Mouse (Mus musculus) lung, adult 2 months (tissue): Measurements from ENCODE around the gene Tenm4. TPM values are rescaled to one million over a fixed set of nuclear protein-coding genes. Genes with fewer than 3 reads are reported as not detected.

ENCODE experiments used
- DNase-seq: peaks from one replicate; pipeline ENCODE4 v3.0.0; 2022
- H3K4me1 ChIP-seq: fragments of 200-500 bp; 2 replicates; pipeline ENCODE4 v1.6.1; 2011; ENCODE audit warnings: low read length; ENCODE audit not compliant: control insufficient read depth, insufficient read depth
- H3K4me3 ChIP-seq: fragments of 200-500 bp; replicated peaks from 2 replicates; pipeline ENCODE3; 2011; ENCODE audit warnings: low read depth, mild to moderate bottlenecking, control low read depth, low read length; ENCODE audit errors: extremely low read depth
- CTCF ChIP-seq: fragments of 200-500 bp; IDR thresholded peaks from 2 replicates; pipeline ENCODE4 v1.5.1; 2011; ENCODE audit warnings: mild to moderate bottlenecking, low read length, control low read depth; ENCODE audit not compliant: insufficient read depth
- POLR2A ChIP-seq: fragments of 200-500 bp; IDR thresholded peaks from 2 replicates; pipeline ENCODE4 v1.6.1; 2011; ENCODE audit warnings: low read depth, mild to moderate bottlenecking, control low read depth, low read length, borderline replicate concordance; ENCODE audit errors: extremely low read depth
- WGBS: fragments of 180-500 bp; shearing (Covaris S2); methylation state at CpG from one replicate; pipeline ENCODE4 v1.1.7; 2018; 5-methylcytosine and 5-hydroxymethylcytosine counted together
- polyA plus RNA-seq: library from polyadenylated mRNA; depleted of rRNA; stranded (reverse); fragments of >200 nt; gene quantifications from 2 replicates; pipeline ENCODE4 v1.2.3, GENCODE M21; 2012

Gene Tenm4
- polyA plus RNA-seq, 1 experiment = 0.98 TPM

DNA sequence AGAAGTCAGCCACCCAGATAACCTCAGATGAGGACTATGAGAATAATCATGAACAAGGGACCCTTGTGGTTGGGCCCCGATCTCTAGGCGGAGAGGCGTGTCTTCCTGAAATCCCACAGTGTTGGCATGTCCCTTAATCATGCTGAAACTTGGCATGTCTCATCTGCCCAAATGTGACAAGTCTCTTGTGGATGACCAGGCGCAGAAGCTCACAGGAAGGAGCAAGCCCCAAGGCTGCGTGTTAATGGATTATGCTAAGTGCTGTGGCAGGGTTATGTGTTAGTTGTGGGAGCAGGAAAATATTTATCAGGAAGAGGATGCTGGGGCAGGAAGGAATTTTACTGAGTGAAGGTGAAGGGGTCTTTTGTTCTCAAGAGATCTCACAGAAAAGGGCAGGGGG lies 642.0 kb downstream of the Tenm4 start:
- no peak for TF ChIP-seq POLR2A
- no peak for TF ChIP-seq CTCF
- WGBS = 61% methylated on average over 5 of the region's 5 CpGs
- no peaks in the 10 kb centered on the region for H3K4me1 ChIP-seq
- no peak for DNase-seq
- H3K4me3 ChIP-seq = no peak overlapping the region

DNA sequence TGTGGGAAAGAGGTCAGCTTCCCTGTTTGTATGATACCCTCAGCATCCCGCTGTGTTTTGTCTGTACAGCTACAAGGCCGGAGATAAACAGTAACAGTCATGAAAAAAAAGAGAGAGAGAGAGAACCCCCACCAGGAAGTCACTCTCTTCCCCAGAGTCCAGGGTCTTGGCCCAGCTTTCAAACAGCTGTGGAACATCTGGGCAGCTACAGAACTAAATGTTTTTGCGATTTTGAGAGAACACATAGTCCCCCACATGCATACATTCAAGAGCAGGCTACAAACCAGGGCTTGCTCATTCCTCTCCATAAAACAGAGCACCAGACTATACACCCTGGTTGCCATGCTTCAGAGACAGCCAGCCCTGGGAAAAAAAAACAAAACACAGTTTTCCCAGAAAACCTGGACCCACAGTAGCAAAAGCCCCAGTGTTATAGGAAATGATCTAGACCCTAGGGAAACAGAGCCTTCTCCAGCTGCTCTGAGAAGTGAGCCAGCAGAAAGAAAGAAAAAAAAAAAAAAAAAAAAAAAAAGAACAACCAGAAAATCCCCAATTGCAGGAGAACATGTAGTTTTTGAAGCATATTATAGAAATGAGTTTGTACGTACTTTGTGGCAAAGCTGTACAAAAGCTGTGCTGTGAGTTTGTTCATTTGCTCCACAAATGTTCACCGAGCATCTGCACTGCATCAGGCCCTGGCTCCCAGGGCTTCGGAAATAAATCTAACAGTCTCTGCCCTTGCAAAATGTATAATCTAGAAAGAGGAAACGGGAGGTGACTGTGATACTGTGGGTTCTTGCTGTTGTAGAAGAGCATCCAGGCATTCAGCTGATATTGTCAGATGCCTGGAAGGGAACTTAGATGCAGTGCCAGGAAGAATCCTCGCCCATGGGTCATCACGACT lies 642.7 kb downstream of the Tenm4 start:
- no peaks in the 10 kb centered on the region for H3K4me1 ChIP-seq
- H3K4me3 ChIP-seq = no peak overlapping the region
- 64% methylated on average over 9 of the region's 9 CpGs for WGBS
- DNase-seq = no peak
- no peak for TF ChIP-seq POLR2A
- TF ChIP-seq CTCF = no peak

DNA sequence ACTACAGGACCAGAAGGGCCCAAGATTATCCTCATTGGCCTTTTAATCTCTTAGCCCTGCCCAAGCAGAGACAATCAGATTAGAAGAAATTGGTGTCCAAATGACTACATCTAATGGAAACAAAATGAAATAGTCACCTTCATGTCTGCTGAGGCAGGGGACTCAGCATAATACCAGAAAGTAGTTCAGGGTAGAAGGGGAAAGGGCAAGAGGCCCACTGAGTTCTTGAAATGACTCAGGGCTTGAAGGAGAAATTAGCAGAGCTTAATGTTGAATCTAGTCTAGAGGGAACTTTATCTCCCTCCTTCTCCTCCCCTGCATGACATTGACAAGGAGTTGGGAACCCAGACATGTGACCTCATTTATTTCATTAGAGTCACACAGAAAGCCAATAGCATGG lies 643.5 kb downstream of the Tenm4 start:
- H3K4me3 ChIP-seq = no peak overlapping the region
- no peak for DNase-seq
- TF ChIP-seq CTCF = no peak
- no peak for TF ChIP-seq POLR2A

DNA sequence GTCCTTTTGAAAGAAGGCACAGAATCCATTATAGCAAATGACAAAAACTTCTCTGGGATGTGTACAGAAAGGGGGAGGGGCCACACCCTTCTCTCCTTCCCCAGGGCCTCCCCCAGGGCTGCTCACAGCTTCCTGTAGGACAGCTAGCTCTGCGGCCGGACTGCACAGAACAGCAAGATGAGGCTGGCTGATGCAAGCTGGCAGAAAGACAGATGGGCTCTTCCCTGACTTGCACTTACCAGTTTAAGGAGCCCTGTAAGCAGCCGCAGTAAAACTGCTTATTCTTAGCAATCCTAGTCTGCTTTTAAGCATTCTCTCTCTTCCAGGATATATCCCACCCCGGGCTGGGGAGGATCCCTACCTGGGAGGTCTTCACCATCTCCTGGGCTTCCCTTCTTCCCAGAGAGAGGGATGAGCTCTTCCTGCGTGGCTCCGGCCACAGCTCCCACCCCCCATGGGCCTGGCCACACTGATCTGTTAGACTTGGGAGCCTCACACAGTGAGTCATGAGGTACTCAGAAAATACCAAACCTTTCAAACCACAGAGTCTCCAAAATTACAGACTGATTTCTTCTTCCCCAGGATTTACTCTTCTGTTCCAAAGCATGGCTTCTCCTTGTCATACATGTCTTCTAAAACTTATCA lies 646.1 kb downstream of the Tenm4 start:
- Histone ChIP-seq H3K4me1 (no peaks in the 10 kb centered on the region), H3K4me3 (no peak overlapping the region)
- no peak for DNase-seq
- TF ChIP-seq POLR2A = no peak
- no peak for TF ChIP-seq CTCF
- 31% methylated on average over 6 of the region's 6 CpGs for WGBS

More for the DNA sequence above, 643.5 kb downstream of the Tenm4 start:
- no peaks in the 10 kb centered on the region for H3K4me1 ChIP-seq

DNA sequence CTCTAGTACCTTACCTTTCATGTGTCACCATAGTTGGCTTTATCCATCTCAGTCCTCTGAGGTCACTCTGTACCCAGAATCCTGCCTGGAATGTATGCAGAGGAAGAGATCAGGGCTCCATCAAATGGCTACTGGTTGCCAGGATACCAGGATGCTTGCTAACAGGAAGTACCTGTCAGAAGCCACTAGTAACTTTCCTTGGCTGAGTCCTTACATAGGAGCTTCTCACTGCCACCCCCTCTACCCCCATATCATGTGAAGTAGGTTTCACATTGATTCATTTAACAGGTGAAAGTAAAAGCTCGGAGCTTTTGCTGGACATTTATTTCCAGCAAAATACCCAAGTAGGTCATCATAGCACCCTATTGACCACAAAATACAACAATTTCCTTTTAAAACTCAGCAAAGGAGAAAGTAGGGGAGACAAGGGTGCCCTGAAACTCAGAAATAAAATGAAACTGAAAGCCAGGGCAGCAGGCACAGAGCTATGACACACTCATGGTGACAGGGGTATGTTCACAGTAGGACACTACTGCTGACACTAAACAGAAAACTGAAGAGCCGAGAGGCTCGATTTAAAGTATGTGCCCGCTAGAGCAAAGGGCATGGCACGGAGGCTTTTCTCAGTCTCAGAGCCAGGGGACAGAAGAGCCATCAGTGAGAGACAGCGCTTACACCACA lies 647.3 kb downstream of the Tenm4 start:
- Histone ChIP-seq H3K4me1 (no peaks in the 10 kb centered on the region), H3K4me3 (no peak overlapping the region)
- WGBS = 92% methylated on average over 6 of the region's 6 CpGs
- DNase-seq = no peak
- TF ChIP-seq POLR2A = no peak

DNA sequence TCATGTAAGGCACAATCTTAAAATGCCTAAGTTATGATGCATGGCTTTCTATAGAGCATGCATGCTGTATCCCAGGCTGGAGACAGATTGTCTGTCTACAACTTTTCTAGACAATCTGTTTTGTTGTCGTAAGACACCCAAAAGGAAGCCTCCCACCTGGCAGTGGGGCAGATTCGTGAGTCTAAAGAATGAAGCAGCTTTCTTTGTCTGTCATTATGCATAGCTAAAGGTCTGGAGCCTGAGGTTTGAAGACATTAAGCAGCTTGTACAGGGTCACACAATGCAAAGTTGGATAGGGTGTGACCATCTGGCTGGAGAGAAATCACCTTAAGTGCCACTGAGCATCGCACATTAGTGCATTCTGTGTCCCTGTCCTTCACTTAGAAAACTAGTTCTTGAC lies 648.5 kb downstream of the Tenm4 start:
- TF ChIP-seq CTCF (no peak), POLR2A (no peak)
- Histone ChIP-seq H3K4me3 (no peak overlapping the region), H3K4me1 (no peaks in the 10 kb centered on the region)
- WGBS = 91% methylated on average over 3 of the region's 3 CpGs
- no peak for DNase-seq

DNA sequence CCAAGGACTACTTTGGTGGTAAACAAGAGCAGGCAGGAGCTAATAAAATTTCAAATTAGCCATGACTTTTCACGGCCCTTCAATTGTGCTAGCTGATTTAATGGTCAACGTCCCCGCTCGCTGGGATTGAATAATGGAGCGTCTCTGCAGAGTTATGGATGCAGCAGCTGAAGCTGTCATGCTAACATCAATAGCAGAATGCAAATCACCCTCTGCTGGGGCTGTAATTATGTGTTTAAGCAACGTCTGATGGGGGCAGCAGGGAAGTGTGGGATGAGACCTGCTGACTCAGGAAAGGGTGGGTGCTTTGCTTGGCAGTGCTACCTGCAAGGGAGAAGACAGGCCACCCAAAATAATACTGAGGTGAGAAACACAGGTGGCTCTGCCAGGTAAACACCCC lies 649.3 kb downstream of the Tenm4 start:
- DNase-seq = no peak
- Histone ChIP-seq H3K4me3 (no peak overlapping the region), H3K4me1 (no peaks in the 10 kb centered on the region)
- TF ChIP-seq CTCF (no peak), POLR2A (no peak)
- WGBS = 65% methylated on average over 6 of the region's 6 CpGs

DNA sequence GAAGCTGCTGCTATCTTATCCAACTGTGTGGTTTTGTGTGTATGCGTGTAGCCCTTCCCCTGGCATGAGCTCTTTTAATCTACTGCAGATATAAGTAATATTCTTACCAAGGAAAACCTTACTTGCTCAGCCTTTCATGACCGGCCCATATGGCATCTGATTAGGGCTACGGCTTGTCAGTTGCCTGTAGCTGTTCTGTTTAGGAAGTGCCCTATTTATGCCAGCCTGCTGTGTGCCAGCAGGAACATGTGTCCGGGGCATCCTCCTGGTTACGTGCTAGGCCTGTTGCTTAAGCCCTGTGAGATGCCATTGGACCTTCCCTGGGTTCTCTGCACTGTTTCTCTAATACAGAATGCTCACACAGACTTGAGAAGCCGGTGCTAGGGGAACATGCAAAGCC lies 655.1 kb downstream of the Tenm4 start:
- H3K4me3 ChIP-seq = no peak overlapping the region
- no peaks in the 10 kb centered on the region for H3K4me1 ChIP-seq
- TF ChIP-seq CTCF = no peak
- TF ChIP-seq POLR2A = no peak
- WGBS = 78% methylated on average over 6 of the region's 6 CpGs
- DNase-seq = no peak

DNA sequence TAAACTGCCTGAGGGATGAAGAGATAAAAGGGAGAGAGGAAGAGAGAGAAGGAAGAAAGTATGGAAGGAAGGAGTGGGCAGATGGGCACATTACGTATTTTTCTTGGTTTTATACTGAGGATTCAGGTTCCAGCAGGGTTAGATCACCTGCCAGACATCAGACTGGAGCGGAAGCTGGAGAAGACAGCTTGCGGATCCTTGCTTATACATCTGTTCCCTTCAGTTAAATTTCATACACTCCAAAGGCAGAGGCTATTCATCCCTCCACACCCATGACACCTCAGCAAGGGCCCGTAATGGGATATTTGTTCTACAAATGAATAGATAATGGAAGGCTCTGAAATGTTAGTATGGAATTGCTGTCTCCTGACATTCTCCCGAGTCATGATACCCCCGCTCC lies 655.6 kb downstream of the Tenm4 start:
- 94% methylated on average over 6 of the region's 6 CpGs for WGBS
- Histone ChIP-seq H3K4me3 (no peak overlapping the region), H3K4me1 (no peaks in the 10 kb centered on the region)
- TF ChIP-seq CTCF = no peak
- DNase-seq = no peak
